13 mouse cellular contexts compared by ENCODE assay signal in genomic region chr16:63641603-63642002, GRCm38 (mm10).
"Had no signal": no experiment of that assay in that cellular context is flagged by ENCODE, and none has a peak within 500 bp of the region (broad histone marks: within the 10 kb centered on the region; RNA-seq: fewer than 3 reads in every experiment).

No protein-coding gene starts in this region.

- ATAC-seq: midbrain, embryonic 13.5 days had no signal

- H3K36me3 ChIP-seq: midbrain, embryonic 13.5 days; neural tube, embryonic 12.5 days had no signal

- H3K4me1 ChIP-seq: neural tube, embryonic 12.5 days had no signal

- H3K27ac ChIP-seq: kidney, postnatal 0 days; liver, embryonic 14.5 days; midbrain, embryonic 13.5 days; neural tube, embryonic 12.5 days had no signal

- H3K4me3 ChIP-seq: midbrain, embryonic 13.5 days; neural tube, embryonic 12.5 days had no signal

- H3K4me2 ChIP-seq: midbrain, embryonic 13.5 days; neural tube, embryonic 12.5 days had no signal

- DNase-seq: kidney, adult 11 months; layer of hippocampus, adult 9-11 months; layer of hippocampus, postnatal 36 days; liver; lung, adult 18-20 months; right cerebral cortex, postnatal 4 days; spleen, adult 18-20 months; thymus, adult 18-20 months; thymus, postnatal 14 days had no signal

- H3K9me3 ChIP-seq: midbrain, embryonic 13.5 days; neural tube, embryonic 12.5 days had no signal

- H3K9ac ChIP-seq: liver, embryonic 14.5 days; midbrain, embryonic 13.5 days; neural tube, embryonic 12.5 days had no signal

- H3K27me3 ChIP-seq: midbrain, embryonic 13.5 days; neural tube, embryonic 12.5 days had no signal
